In the genomic region with DNA sequence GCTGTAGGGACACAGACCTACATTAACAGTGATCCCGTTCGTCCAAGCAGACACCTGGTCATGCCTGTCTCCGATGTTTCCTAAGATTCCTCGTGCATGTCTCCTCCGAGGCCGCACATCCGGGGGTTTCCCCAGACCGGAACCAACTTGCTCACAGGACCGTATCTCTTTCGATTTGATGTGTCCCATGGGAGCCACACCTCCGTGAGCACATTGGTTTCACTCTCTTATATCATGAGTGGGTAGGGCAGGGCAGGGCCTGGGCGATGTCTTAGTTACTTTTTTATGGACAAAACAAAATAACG, we compare ENCODE assay signal across 26 mouse cellular contexts. TPM values are rescaled to one million over a fixed set of nuclear protein-coding genes. Genes with fewer than 3 reads are reported as not detected.
A peak's percentile ranks its signal among the peaks of the same experiment; 100 is the strongest.
DNase-seq lines count a peak whose midpoint lies in the region; ATAC-seq and TF ChIP-seq lines count a peak whose summit lies in the region.
"Had no signal": no experiment of that assay in that cellular context is flagged by ENCODE, and none has a peak within 500 bp of the region (broad histone marks: within the 10 kb centered on the region; RNA-seq: fewer than 3 reads in every experiment).

No protein-coding gene starts in this region.

- no peak; the same call in 1 of the 2 replicates for TF ChIP-seq RAD21 in CH12.LX (IDR thresholded peaks at IDR 0.05; ENCODE audit: low read depth, low read length)

- no peaks in the 10 kb centered on the region for H3K4me1 ChIP-seq in kidney, embryonic 16.5 days (ENCODE audit: insufficient read depth, low read length)
- H3K4me1 ChIP-seq in CH12.LX (ENCODE audit: control insufficient read depth in 1 of 2, insufficient read depth in 2 of 2): peaks cover 34 to 68% of the 10 kb centered on the region in 2 experiments
- H3K4me1 ChIP-seq in neural tube, embryonic 15.5 days: no peaks in the 10 kb centered on the region
- H3K4me1 ChIP-seq: heart, embryonic 15.5 days; hindbrain, embryonic 13.5 days; limb, embryonic 10.5 days; liver, embryonic 12.5 days; lung, embryonic 15.5 days had no signal

- ATAC-seq in kidney, embryonic 16.5 days (ENCODE audit: low FRiP score, low TSS enrichment): no peak
- ATAC-seq in neutrophil, adult 5-6 weeks (ENCODE audit: extremely low read depth, insufficient number of reproducible peaks, low FRiP score, poor library complexity, severe bottlenecking): peak; percentile 88
- ATAC-seq in neural tube, embryonic 15.5 days (ENCODE audit: low FRiP score): no peak
- ATAC-seq: intestine, embryonic 16.5 days; liver, embryonic 12.5 days; midbrain, embryonic 16.5 days had no signal

- no peaks in the 10 kb centered on the region for H3K36me3 ChIP-seq in kidney, embryonic 16.5 days (ENCODE audit: insufficient read depth, low read length)
- H3K36me3 ChIP-seq in CH12.LX (replicated peaks in 1 of 2; ENCODE audit: control insufficient read depth in 1 of 2, insufficient read depth in 1 of 2, low read length in 1 of 2): no peaks in the 10 kb centered on the region
- no peaks in the 10 kb centered on the region for H3K36me3 ChIP-seq in neural tube, embryonic 15.5 days
- H3K36me3 ChIP-seq: heart, embryonic 15.5 days; hindbrain, embryonic 13.5 days; limb, embryonic 10.5 days; liver, embryonic 12.5 days; lung, embryonic 15.5 days had no signal

- no peak for TF ChIP-seq POLR2A in CH12.LX (IDR thresholded peaks at IDR 0.05; ENCODE audit: low read depth, low read length)

- H3K9ac ChIP-seq in kidney, embryonic 16.5 days (replicated peaks; ENCODE audit: low read length): no peak overlapping the region
- H3K9ac ChIP-seq in CH12.LX (ENCODE audit: insufficient read depth, low read depth): no peak overlapping the region
- no peak overlapping the region for H3K9ac ChIP-seq in neural tube, embryonic 15.5 days (replicated peaks)
- H3K9ac ChIP-seq: heart, embryonic 15.5 days; hindbrain, embryonic 13.5 days; liver, embryonic 12.5 days; lung, embryonic 15.5 days had no signal

- TF ChIP-seq CTCF in CH12.LX (conservative IDR thresholded peaks at IDR 0.05 in 1 of 2, IDR thresholded peaks at IDR 0.05 in 1 of 2; ENCODE audit: low read depth in 2 of 2, low read length in 2 of 2): no peak

- H3K79me2 ChIP-seq in CH12.LX (replicated peaks; ENCODE audit: control insufficient read depth, extremely low read depth, insufficient read depth, poor library complexity, severe bottlenecking): no peaks in the 10 kb centered on the region

- WGBS in kidney, embryonic 16.5 days: 64% methylated on average over 13 of the region's 13 CpGs
- WGBS in neural tube, embryonic 15.5 days: 82% methylated on average over 13 of the region's 13 CpGs

- peak; percentile 96 for TF ChIP-seq EP300 in CH12.LX (IDR thresholded peaks at IDR 0.05; ENCODE audit: low read length)

- H3K27ac ChIP-seq in kidney, embryonic 16.5 days (ENCODE audit: low read length): no peak overlapping the region
- H3K27ac ChIP-seq in CH12.LX (ENCODE audit: insufficient read depth, low read depth): peak overlapping the region; percentile 5; the same call in 1 of the 2 replicates
- no peak overlapping the region for H3K27ac ChIP-seq in neural tube, embryonic 15.5 days (replicated peaks)
- H3K27ac ChIP-seq: heart, embryonic 15.5 days; hindbrain, embryonic 13.5 days; kidney, postnatal 0 days; limb, embryonic 10.5 days; liver, embryonic 12.5 days; lung, embryonic 15.5 days had no signal

- H3K4me3 ChIP-seq in kidney, embryonic 16.5 days (ENCODE audit: low read length): no peak overlapping the region
- H3K4me3 ChIP-seq in CH12.LX (replicated peaks in 1 of 3; ENCODE audit: low read depth in 2 of 3, low read length in 2 of 3, poor library complexity in 1 of 3): peak overlapping the region in 1 of 3 experiments; percentile 20
- H3K4me3 ChIP-seq in neural tube, embryonic 15.5 days (replicated peaks): no peak overlapping the region
- H3K4me3 ChIP-seq: heart, embryonic 15.5 days; hindbrain, embryonic 13.5 days; limb, embryonic 10.5 days; liver, embryonic 12.5 days; lung, embryonic 15.5 days; megakaryocyte, embryonic 14.5 days had no signal

- in situ Hi-C loops in CH12.LX (cut with MboI; ENCODE audit: low pct_ligation_motif_present, low pct_unique_long_range_greater_than_20kb, low sequenced_read_pairs): loop anchor here (10.0 kb wide), 1 partner anchor 52 kb away; no protein-coding TSS in a partner anchor

- peak; percentile 20 for DNase-seq in kidney, adult 9 months
- DNase-seq in CH12.LX (ENCODE audit: extremely low read depth): peak; percentile 96
- peak; percentile 93 to 95 for DNase-seq in spleen, postnatal 36 days (ENCODE audit: low spot score in 2 of 2)
- DNase-seq in layer of hippocampus, postnatal 10 days (ENCODE audit: low spot score in 2 of 2): no peak
- DNase-seq in embryo, embryonic 11 days: no peak
- DNase-seq: adrenal gland, adult 8-10 months; cerebellum, adult 18-20 months; gastrocnemius, postnatal 10 days; right cerebral cortex, postnatal 14 days had no signal

- no peak overlapping the region for H3K4me2 ChIP-seq in kidney, embryonic 16.5 days (replicated peaks; ENCODE audit: low read depth, low read length)
- peak overlapping the region; percentile 73 for H3K4me2 ChIP-seq in CH12.LX (ENCODE audit: insufficient read depth, low read depth, poor library complexity, severe bottlenecking)
- no peak overlapping the region for H3K4me2 ChIP-seq in neural tube, embryonic 15.5 days
- H3K4me2 ChIP-seq: heart, embryonic 15.5 days; hindbrain, embryonic 13.5 days; liver, embryonic 12.5 days; lung, embryonic 15.5 days had no signal

- no peaks in the 10 kb centered on the region for H3K27me3 ChIP-seq in kidney, embryonic 16.5 days (ENCODE audit: insufficient read depth, low read length)
- peaks cover 70% of the 10 kb centered on the region for H3K27me3 ChIP-seq in CH12.LX (replicated peaks)
- H3K27me3 ChIP-seq in neural tube, embryonic 15.5 days (replicated peaks): no peaks in the 10 kb centered on the region
- H3K27me3 ChIP-seq: hindbrain, embryonic 13.5 days; lung, embryonic 15.5 days had no signal

- dilution Hi-C loops in CH12.LX (cut with MboI; ENCODE audit: extremely low pct_ligation_motif_present, extremely low pct_unique_long_range_greater_than_20kb, low sequenced_read_pairs): no loop called here

- no peaks in the 10 kb centered on the region for H3K9me3 ChIP-seq in kidney, embryonic 16.5 days (ENCODE audit: low read length)
- peaks cover 19% of the 10 kb centered on the region for H3K9me3 ChIP-seq in CH12.LX (replicated peaks; ENCODE audit: low read length)
- no peaks in the 10 kb centered on the region for H3K9me3 ChIP-seq in neural tube, embryonic 15.5 days (replicated peaks)
- H3K9me3 ChIP-seq: heart, embryonic 15.5 days; hindbrain, embryonic 13.5 days; liver, embryonic 12.5 days; lung, embryonic 15.5 days had no signal

TF ChIP-seq in CH12.LX, 34 proteins besides CTCF, POLR2A, EP300 and RAD21 (continues in another document):
- TF ChIP-seq MAX (IDR thresholded peaks at IDR 0.05; ENCODE audit: low read length) (peak; percentile 80), USF1 (IDR thresholded peaks at IDR 0.05; ENCODE audit: low read depth, low read length) (no peak), SIN3A (IDR thresholded peaks at IDR 0.05; ENCODE audit: low read length) (peak; percentile 58; the same call in 1 of the 2 replicates), MEF2A (IDR thresholded peaks at IDR 0.05; ENCODE audit: borderline replicate concordance, low read depth, low read length) (peak; percentile 88), ZKSCAN1 (IDR thresholded peaks at IDR 0.05; ENCODE audit: borderline replicate concordance, low read depth, low read length) (no peak), PAX5 (IDR thresholded peaks at IDR 0.05; ENCODE audit: low read length) (no peak), JUND (conservative IDR thresholded peaks at IDR 0.05; ENCODE audit: low read depth, low read length) (peak; percentile 66; the same call in 1 of the 2 replicates), SMC3 (IDR thresholded peaks at IDR 0.05; ENCODE audit: low read depth, low read length) (0 out of 2 replicates have a peak, but pooled peaks have one; percentile 1), E2F4 (IDR thresholded peaks at IDR 0.05; ENCODE audit: insufficient replicate concordance, low read depth, low read length) (no peak), MAZ (IDR thresholded peaks at IDR 0.05; ENCODE audit: low read depth, low read length) (peak; percentile 63; the same call in 1 of the 2 replicates), ELF1 (IDR thresholded peaks at IDR 0.05; ENCODE audit: low read depth, low read length) (peak; percentile 66; the same call in 1 of the 2 replicates), RCOR1 (conservative IDR thresholded peaks at IDR 0.05; ENCODE audit: low read depth, low read length) (no peak; the same call in 1 of the 2 replicates), ETS1 (conservative IDR thresholded peaks at IDR 0.05; ENCODE audit: low read depth, low read length) (peak; percentile 97), CHD1 (IDR thresholded peaks at IDR 0.05; ENCODE audit: low read depth, low read length) (no peak), MAFK (IDR thresholded peaks at IDR 0.05; ENCODE audit: insufficient replicate concordance, low read length) (peak; percentile 91)

RNA-seq across cellular contexts. Expression of gene Icosl, which starts 23.6 kb away (rescaled TPM):
- 8.5 and 9.5 TPM in 2 replicates for polyA plus RNA-seq in kidney, embryonic 16.5 days (2015; fragmentation: Nextera tagmentation; extraction: Ambion mirVana)
- total RNA-seq in CH12.LX (2012; rRNA removed) (0.64 and 0.80 TPM in 2 replicates), CH12.LX (2014; rRNA removed) (1.2 and 1.5 TPM in 2 replicates)
- 1.2 and 1.3 TPM in 2 replicates for polyA plus RNA-seq in CH12.LX (2012; ENCODE audit: insufficient read length, low read depth)
- total RNA-seq in neutrophil, adult 5-6 weeks (2017): 128 and 134 TPM in 2 replicates
- 0.81 and 3.0 TPM in 2 replicates for polyA plus RNA-seq in neural tube, embryonic 15.5 days (2015; fragmentation: Nextera tagmentation; extraction: Ambion mirVana)
- 1 to 10 TPM; 2.6 to 3.5 TPM for total RNA-seq in layer of hippocampus, postnatal 10 days (2021)
- total RNA-seq: MEL had no signal

RNA-seq across cellular contexts. Expression of gene Aire, which starts 49.3 kb away (rescaled TPM):
- 1.7 and 2.1 TPM in 2 replicates for polyA plus RNA-seq in kidney, embryonic 16.5 days (2015; fragmentation: Nextera tagmentation; extraction: Ambion mirVana)
- total RNA-seq in CH12.LX (2012; rRNA removed): 0.17 TPM in 1 of 2 replicates, not detected in the other
- total RNA-seq in CH12.LX (2014; rRNA removed): not detected in 2 replicates
- 0.16 TPM in 1 of 2 replicates, not detected in the other for polyA plus RNA-seq in CH12.LX (2012; ENCODE audit: insufficient read length, low read depth)
- 0.12 and 0.49 TPM in 2 replicates for total RNA-seq in neutrophil, adult 5-6 weeks (2017)
- 0.18 and 2.5 TPM in 2 replicates for polyA plus RNA-seq in neural tube, embryonic 15.5 days (2015; fragmentation: Nextera tagmentation; extraction: Ambion mirVana)
- under 1 TPM; 0.36 to 0.50 TPM for total RNA-seq in layer of hippocampus, postnatal 10 days (2021)
- total RNA-seq: adrenal gland, adult 8-10 months; gastrocnemius, postnatal 10 days; heart, adult 18-20 months; MEL had no signal
- polyA plus RNA-seq: C2C12; embryonic facial prominence, embryonic 14.5 days had no signal

RNA-seq across cellular contexts. Expression of gene Dnmt3l, which starts 50.9 kb away (rescaled TPM):
- 0.49 and 1.2 TPM in 2 replicates for polyA plus RNA-seq in kidney, embryonic 16.5 days (2015; fragmentation: Nextera tagmentation; extraction: Ambion mirVana)
- total RNA-seq in CH12.LX (2012; rRNA removed) (0.21 TPM in 1 of 2 replicates, not detected in the other), CH12.LX (2014; rRNA removed) (0.23 TPM in 1 of 2 replicates, not detected in the other)
- polyA plus RNA-seq in CH12.LX (2012; ENCODE audit: insufficient read length, low read depth): not detected in 2 replicates
- total RNA-seq in neutrophil, adult 5-6 weeks (2017): not detected in 2 replicates
- polyA plus RNA-seq in neural tube, embryonic 15.5 days (2015; fragmentation: Nextera tagmentation; extraction: Ambion mirVana): 0.09 TPM in 1 of 2 replicates, not detected in the other
- not detected for total RNA-seq in layer of hippocampus, postnatal 10 days (2021)
- total RNA-seq: gastrocnemius, postnatal 10 days; heart, adult 18-20 months; left cerebral cortex, adult 18-20 months; MEL had no signal
- polyA plus RNA-seq: C2C12; embryonic facial prominence, embryonic 14.5 days; heart, embryonic 15.5 days; hindbrain, embryonic 13.5 days; limb, embryonic 10.5 days; liver, embryonic 12.5 days; midbrain, embryonic 16.5 days had no signal

Comparison
In these comparisons a context has a peak if more than half of its experiments do, and no peak if none do; other contexts are left out.
1. DNase-seq: peak in kidney, adult 9 months (single experiment), CH12.LX (single experiment) and spleen, postnatal 36 days (2 of 2); none in layer of hippocampus, postnatal 10 days (0 of 2) and embryo, embryonic 11 days (single experiment).
2. RNA of gene Icosl, which starts 23.6 kb away (total RNA-seq): 128 to 134 TPM in neutrophil, adult 5-6 weeks; 2.6 to 3.5 TPM in layer of hippocampus, postnatal 10 days and 0.64 to 1.5 TPM in CH12.LX; every median in the first group is over 10 times any median in the second.